Mouse (Mus musculus) liver, embryonic 14.5 days (tissue): ENCODE data around the gene Palld.

Source experiments
- CTCF ChIP-seq: IDR thresholded peaks from 2 replicates; pipeline ENCODE4 v1.5.1; 2016; ENCODE audit warnings: antibody characterized with exemption, low read depth, control low read depth
- EP300 ChIP-seq: IDR thresholded peaks from 2 replicates; pipeline ENCODE4 v1.6.1; 2016; ENCODE audit warnings: antibody characterized with exemption, low read depth

DNA sequence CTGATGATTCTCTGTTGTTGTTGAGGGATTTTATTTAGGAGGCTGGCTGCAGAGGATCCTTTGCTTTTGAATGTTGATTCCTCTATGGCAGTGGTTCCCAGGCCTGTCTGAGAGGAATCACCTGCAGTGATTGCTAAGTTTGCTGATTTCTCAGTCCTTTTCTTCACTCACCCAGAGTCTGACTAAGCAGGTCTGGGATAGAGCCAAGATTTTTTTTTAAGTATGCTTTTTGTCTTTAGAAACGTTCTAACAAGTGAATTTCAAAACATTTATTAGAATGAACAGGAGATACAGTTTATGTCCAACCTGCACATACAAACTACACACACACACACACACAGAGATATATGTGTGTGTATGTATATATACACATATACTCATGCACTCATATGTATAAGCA lies 211.1 kb downstream of the Palld start:
- no peak for TF ChIP-seq EP300
- TF ChIP-seq CTCF: no peak
